Mouse (Mus musculus): ENCODE data around the gene Herc1.

The Herc1 gene

GRCm38 (mm10) chr9:66349860-66350787 lies at the start of gene Herc1:
TSS of gene Herc1 (plus strand) at chr9:66350450.
- peak; percentile 95 for DNase-seq (ENCODE audit: low read depth)

DNA sequence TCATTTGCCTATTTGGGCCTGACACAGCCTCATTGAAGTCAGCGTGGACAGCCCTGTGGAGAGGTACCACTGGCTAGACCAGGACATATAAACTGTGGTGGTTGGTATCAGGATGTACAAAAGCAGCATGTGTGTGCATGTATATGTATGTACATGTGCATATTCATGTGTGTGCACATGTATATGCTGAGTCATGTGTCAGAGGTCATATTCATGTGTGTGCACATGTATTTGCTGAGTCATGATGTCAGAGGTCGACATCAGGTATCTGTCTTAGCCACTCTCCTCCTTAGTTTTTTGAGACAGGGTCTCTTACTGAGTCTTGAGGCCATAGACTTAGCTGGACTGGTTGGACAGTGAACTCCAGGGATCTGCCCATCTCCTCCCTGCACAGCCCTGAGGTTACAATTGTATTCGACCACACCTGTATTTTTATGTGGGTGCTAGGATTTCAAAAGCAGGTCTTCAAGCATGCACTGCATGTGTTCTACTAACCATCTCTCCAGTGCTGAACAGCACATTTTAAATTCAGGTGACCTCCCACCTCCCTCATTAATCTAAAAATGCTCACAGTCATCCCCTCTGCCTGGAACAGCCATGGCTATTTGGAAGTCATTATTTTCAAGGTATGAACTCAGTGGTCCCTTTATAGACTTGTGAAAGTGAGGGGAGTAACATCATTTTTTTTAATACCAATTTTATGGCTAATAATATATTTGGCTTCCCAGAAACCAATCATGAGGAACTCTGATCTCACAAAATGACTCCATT lies 45.7 kb upstream of the Herc1 start:
- DNase-seq (ENCODE audit: low read depth), result no peak

- peak; percentile 24 for DNase-seq (ENCODE audit: low read depth)
These were observed 44.8 kb upstream of the Herc1 start for GRCm38 (mm10) chr9:66305121-66306112.

- no peak for DNase-seq (ENCODE audit: low read depth)
These were observed 43.8 kb upstream of the Herc1 start for GRCm38 (mm10) chr9:66306414-66306813.

DNA sequence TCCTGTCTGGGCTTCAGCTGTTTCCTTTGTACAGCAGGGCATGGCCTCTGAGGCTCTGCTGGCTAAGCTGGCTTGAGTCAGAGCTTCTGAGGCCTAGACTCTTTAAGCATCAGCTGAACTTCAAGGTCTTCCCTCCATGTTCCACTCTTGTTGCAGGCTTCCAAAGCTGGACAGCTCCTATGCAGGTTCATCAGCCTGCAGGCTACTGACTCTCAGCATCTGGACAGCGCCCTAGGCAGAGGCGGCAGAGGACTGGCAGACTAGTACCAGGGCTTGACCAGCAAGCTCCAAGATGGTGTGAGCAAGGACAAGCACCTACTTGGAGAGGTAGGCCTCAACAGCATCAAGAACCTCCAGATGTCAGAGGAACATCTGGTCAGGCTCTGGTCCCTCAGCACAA lies 42.9 kb upstream of the Herc1 start:
- DNase-seq (ENCODE audit: low read depth), result peak; percentile 74

- DNase-seq (ENCODE audit: low read depth), result no peak
These were observed 41.5 kb upstream of the Herc1 start for GRCm38 (mm10) chr9:66308741-66309140.

DNA sequence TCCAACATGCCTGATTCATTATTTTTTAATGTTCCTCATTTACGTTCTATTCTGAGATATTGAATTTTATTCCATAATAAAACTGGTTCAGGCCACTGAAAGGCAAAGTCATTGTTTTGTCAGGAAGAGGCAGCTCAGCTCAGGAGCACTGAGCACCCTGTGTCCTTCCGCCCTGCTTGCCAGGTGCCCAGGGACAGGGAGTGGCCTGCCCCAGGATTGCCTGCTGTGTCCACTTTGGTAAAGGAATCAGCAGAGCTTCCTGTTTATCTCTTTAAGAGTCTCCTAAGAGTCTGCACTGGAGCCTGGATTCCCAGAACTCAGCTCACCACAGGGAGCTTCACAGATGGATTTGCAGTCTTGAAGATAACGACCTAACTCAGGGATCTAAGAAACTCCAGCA lies 38.8 kb upstream of the Herc1 start:
- DNase-seq (ENCODE audit: low read depth), result no peak

GRCm38 (mm10) chr9:66316603-66317002 lies 33.6 kb upstream of the Herc1 start:
- no peak for DNase-seq (ENCODE audit: low read depth)

- no peak for DNase-seq (ENCODE audit: low read depth)
These were observed 28.0 kb upstream of the Herc1 start for GRCm38 (mm10) chr9:66322010-66322931.

DNA sequence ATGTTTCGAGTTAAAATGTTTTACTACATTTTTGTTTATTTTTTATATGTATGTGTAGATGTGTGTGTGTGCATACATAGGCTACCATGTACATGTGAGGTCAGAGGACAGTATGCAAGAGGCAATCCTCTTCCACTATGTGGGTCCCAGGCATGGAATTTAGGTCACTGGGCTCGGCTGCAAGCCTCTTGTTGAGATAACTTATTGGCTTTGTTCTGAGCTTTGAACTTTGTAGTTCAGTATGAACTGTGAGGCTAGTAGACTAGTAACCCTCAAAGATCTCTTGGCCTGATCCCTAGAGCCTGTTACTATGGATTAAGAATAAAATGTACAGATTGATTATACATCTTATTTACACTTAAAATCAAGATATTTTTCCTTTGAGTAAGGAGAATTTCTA lies 23.4 kb upstream of the Herc1 start:
- no peak for DNase-seq (ENCODE audit: low read depth)

DNA sequence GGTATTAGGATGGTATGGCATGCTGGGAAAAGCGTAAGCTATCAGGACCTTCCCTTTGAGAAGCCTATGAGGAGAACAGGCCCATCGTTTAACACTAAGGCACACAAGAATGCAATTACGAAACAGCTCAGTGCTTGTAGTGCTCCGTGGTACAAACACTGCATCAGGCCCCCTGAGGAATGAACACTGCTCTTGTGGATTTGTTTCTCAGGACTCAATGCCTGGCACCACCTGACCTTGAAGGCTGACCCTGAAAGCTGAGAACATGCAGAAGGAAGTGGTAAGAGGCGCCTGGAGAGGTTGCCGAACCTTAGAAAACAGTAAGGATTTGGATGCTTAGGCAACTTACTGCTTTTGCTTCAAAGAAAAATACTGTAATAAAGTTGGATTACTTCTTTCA lies 20.8 kb upstream of the Herc1 start:
- DNase-seq (ENCODE audit: low read depth), result peak; percentile 45

DNA sequence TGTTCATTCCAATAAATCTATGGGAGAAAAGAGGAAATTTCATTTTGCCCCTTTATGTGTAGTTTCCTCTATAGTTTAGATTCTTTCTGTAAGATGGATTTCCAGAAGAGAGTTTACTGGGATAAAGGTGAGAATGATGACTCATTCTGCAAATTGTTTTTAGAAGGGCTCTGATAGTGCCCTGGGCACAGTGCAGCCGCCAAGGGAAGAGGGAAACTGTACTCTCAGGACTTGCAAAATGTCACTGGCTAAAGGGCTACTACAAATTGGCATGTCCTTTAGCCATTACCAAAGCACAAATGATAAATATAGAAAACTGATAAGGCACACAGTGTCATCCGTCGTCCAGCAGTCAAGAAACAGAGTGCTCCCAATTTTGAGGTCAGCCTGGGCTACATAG lies 19.8 kb upstream of the Herc1 start:
- DNase-seq (ENCODE audit: low read depth), result no peak

- DNase-seq (ENCODE audit: low read depth), result no peak
These were observed 18.7 kb upstream of the Herc1 start for GRCm38 (mm10) chr9:66331548-66331947.

GRCm38 (mm10) chr9:66332393-66332792 lies 17.9 kb upstream of the Herc1 start:
- no peak for DNase-seq (ENCODE audit: low read depth)

DNA sequence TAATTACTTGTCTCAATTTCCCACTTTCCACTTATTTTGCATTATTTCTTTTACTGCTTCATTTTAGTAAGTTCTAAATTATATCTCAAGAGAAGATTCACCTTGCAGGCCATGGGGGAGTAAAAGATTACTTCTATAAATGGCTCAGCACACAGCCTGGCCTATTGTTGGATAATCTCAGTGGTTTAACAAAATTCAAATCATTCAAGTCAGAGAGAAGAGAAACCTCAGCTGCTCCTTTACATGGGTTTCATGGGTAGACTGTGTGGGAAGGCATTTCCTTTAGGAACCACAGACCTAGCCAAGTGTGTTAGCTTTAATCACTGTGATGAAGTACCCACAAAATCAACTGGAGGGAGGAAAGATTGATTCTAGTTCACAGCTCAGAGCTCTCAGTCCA lies 13.0 kb upstream of the Herc1 start:
- no peak for DNase-seq (ENCODE audit: low read depth)

DNA sequence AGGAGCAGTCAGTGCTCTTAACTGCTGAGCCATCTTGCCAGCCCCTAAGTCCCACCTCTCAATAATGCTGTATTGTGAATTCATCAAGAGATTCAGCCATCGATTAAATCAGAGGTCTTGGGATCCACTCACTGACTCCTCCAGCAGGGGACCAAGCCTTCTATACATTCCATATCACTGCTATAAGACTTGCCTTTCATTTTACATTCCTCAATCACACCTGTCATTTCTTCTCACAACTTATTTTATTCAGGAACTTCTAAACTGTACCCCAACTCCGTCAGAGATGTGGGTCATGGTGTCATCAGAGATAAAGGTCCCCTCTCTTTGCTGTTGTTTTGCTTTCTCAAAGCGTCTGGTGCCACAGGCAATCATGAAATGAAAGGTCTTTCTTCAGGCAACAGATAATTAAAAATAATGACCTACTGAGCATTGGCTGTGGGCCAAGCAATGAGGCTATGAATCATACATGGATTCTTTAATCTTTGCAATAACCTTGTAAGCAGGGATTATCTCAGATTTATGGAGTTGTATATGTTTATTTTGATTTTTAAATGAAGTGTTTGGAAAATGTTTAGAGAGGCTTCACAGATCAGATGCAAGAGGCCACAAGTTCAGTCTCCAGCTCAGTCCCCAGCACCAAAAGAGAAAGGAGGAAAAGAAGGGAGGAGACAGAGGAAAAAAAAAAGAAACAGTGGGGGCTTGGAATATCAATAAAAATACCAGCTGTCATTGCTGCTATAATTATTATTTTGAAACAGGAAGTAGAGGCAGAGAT lies 12.1 kb upstream of the Herc1 start:
- DNase-seq (ENCODE audit: low read depth), result no peak

DNA sequence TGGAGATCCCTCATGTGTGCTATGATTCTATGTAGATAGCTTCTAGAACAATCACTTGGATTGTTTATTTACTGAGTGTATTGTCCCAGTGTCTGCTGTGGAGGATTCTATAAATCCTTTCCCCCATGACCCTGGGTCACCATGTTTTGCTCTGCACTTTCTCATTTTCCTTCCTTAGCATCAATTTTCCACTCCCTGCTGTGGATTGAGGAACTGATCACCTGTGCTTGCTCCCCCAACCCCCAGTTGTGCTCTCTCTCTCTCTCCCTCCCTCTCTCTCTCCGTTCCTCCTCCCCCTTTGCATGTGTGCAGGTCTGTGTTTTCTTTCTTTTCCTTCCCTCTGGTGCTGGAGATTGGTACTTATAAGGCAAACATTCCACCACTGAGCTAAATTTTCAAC lies 10.5 kb upstream of the Herc1 start:
- no peak for DNase-seq (ENCODE audit: low read depth)

GRCm38 (mm10) chr9:66340394-66341094 lies 9.7 kb upstream of the Herc1 start:
- DNase-seq (ENCODE audit: low read depth), result no peak

GRCm38 (mm10) chr9:66347405-66348035 lies 2.7 kb upstream of the Herc1 start:
- DNase-seq (ENCODE audit: low read depth), result no peak

Data from NIH3T3 (cell line).